Mouse (Mus musculus) bone marrow, adult 2 months (tissue): ENCODE results near the gene Patj. TPM values are rescaled to one million over a fixed set of nuclear protein-coding genes. Genes with fewer than 3 reads are reported as not detected.
"Not testable (repeated sequence)": the region's sequence is repeated elsewhere in the genome, so short reads cannot be mapped to it uniquely, and the experiment has no call there.

Source experiments
- H3K27ac ChIP-seq: fragments of 200-500 bp; 2 replicates; pipeline ENCODE4 v1.5.1; 2012; ENCODE audit warnings: low read depth, mild to moderate bottlenecking, control low read depth, inconsistent platforms, low read length; ENCODE audit not compliant: control insufficient read depth, poor library complexity, insufficient read depth
- H3K4me1 ChIP-seq: fragments of 200-500 bp; 2 replicates; pipeline ENCODE4 v1.6.1; 2011; ENCODE audit warnings: low read length; ENCODE audit not compliant: control insufficient read depth, insufficient read depth
- H3K4me3 ChIP-seq: fragments of 200-500 bp; replicated peaks from 2 replicates; pipeline ENCODE3; 2011; ENCODE audit warnings: mild to moderate bottlenecking, low read depth, low read length, control low read depth; ENCODE audit not compliant: control insufficient read depth
- CTCF ChIP-seq: fragments of 200-500 bp; IDR thresholded peaks from 2 replicates; pipeline ENCODE4 v1.5.1; 2011; ENCODE audit warnings: low read length, control low read depth; ENCODE audit not compliant: control insufficient read depth, insufficient read depth
- POLR2A ChIP-seq: fragments of 200-500 bp; IDR thresholded peaks from 2 replicates; pipeline ENCODE4 v1.6.1; 2011; ENCODE audit warnings: low read depth, mild to moderate bottlenecking, control low read depth, low read length, borderline replicate concordance; ENCODE audit not compliant: control insufficient read depth
- WGBS: fragments of 180-500 bp; shearing (Covaris S2); methylation state at CpG from one replicate; pipeline ENCODE4 v1.1.7; 2018; 5-methylcytosine and 5-hydroxymethylcytosine counted together
- polyA plus RNA-seq: library from polyadenylated mRNA; stranded (reverse); fragments of >200 nt; gene quantifications from 2 replicates; pipeline ENCODE4 v1.2.4, GENCODE M21; 2011; ENCODE audit warnings: low replicate concordance; ENCODE audit not compliant: missing spikeins, insufficient read depth, insufficient read length

Patj gene
- polyA plus RNA-seq, 1 experiment = 2.8 TPM

DNA sequence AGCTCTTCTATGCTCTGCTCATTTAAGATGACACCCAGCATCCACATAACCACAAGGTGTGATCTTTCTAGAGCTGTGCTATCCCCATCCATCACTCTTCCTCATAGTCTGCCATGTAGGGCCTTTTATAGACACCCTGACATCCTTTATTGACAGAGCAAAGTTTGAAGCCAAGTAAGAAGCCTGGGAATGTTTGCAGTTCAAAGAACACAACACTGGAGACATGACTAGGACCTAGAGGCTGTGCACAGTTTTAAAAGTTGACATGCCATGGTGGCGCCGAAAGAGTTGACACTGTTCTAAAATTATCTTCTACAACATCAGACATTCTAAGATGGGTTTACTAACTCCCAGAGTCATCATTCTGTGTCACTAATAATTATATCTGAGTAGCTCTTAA lies 214.9 kb downstream of the Patj start:
- WGBS = 86% methylated on average over 2 of the region's 2 CpGs
- Histone ChIP-seq H3K27ac (no peak overlapping the region), H3K4me3 (no peak overlapping the region), H3K4me1 (no peaks in the 10 kb centered on the region)
- TF ChIP-seq CTCF (no peak), POLR2A (no peak)

DNA sequence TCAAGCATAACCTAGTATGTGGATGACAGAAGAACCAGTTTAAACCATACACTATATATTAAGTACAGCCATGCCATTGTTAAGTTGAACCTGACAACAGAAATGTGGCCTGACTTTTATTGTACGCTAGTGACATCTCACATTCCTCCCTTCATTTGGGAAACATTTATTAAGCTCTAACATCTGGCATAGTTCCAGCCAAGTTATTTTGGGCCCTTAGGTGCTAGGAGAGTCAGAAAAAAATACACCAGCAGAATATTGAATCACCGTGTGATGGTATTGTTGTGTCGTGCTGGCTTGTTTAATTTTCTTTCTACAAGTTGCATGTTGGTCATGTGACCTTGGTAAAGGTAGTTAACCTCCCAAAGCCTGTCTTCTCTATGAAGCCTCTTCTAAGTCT lies 218.8 kb downstream of the Patj start:
- H3K4me1 ChIP-seq = no peaks in the 10 kb centered on the region
- WGBS = 84% methylated on average over 3 of the region's 3 CpGs

GRCm38 (mm10) chr4:98619199-98619598 lies 223.6 kb downstream of the Patj start:
- TF ChIP-seq CTCF (no peak), POLR2A (no peak)
- WGBS = 85% methylated on average over 6 of the region's 6 CpGs
- Histone ChIP-seq H3K4me3 (no peak overlapping the region), H3K4me1 (no peaks in the 10 kb centered on the region), H3K27ac (no peak overlapping the region)

More for the DNA sequence above, 218.8 kb downstream of the Patj start:
- Histone ChIP-seq H3K27ac (no peak overlapping the region), H3K4me3 (no peak overlapping the region)
- no peak for TF ChIP-seq CTCF

GRCm38 (mm10) chr4:98620986-98621784 lies 225.6 kb downstream of the Patj start:
- TF ChIP-seq POLR2A (no peak), CTCF (no peak)
- H3K4me1 ChIP-seq = no peaks in the 10 kb centered on the region
- WGBS = 79% methylated on average over 9 of the region's 9 CpGs
- H3K27ac ChIP-seq = no peak overlapping the region
- H3K4me3 ChIP-seq = no peak overlapping the region

DNA sequence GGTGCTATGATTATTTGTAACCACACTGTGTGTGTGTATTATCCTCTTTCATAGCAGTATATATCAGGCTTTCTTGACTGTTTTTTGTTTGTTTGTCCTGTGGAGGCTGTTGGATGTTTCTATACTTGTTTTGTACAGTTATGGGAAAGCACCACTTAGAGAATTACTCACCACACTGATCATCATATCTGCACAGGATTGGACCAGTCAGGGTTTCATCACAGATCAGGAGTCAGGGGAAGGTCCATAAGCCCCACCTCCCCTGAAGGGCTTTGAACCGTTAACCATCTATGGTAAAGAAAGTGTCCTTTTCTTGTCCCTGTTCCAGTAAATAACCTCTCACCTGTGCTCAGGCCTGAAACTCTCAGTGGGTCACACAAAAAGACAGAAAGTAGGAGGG lies 226.6 kb downstream of the Patj start:
- no peak for TF ChIP-seq POLR2A
- TF ChIP-seq CTCF = no peak
- Histone ChIP-seq H3K4me1 (no peaks in the 10 kb centered on the region), H3K4me3 (no peak overlapping the region), H3K27ac (no peak overlapping the region)
- WGBS = 77% methylated on average over 1 of the region's 1 CpGs

GRCm38 (mm10) chr4:98622996-98623673 lies 227.6 kb downstream of the Patj start:
- WGBS = 68% methylated on average over 3 of the region's 3 CpGs
- no peak overlapping the region for H3K27ac ChIP-seq
- no peak for TF ChIP-seq CTCF
- no peak for TF ChIP-seq POLR2A
- H3K4me1 ChIP-seq = no peaks in the 10 kb centered on the region
- no peak overlapping the region for H3K4me3 ChIP-seq

GRCm38 (mm10) chr4:98628286-98628685 lies 232.7 kb downstream of the Patj start:
- Histone ChIP-seq H3K4me3 (no peak overlapping the region), H3K4me1 (no peaks in the 10 kb centered on the region), H3K27ac (no peak overlapping the region)
- WGBS = 77% methylated on average over 6 of the region's 6 CpGs
- TF ChIP-seq POLR2A (no peak), CTCF (no peak)

- not testable (repeated sequence) for H3K4me1 ChIP-seq, H3K4me3 ChIP-seq, H3K27ac ChIP-seq
Measured at GRCm38 (mm10) chr4:98629217-98629616, 233.6 kb downstream of the Patj start.
